Mouse (Mus musculus) cerebellum, postnatal 25 days (tissue): ENCODE results near the gene 1700016H13Rik.
A peak's percentile ranks its signal among the peaks of the same experiment; 100 is the strongest.

Experiments used
- DNase-seq, 2 experiments: peaks; one replicate each; pipeline ENCODE4 v3.0.0; 2021; ENCODE audit warnings: mixed read lengths in 2 of 2

Gene 1700016H13Rik

DNA sequence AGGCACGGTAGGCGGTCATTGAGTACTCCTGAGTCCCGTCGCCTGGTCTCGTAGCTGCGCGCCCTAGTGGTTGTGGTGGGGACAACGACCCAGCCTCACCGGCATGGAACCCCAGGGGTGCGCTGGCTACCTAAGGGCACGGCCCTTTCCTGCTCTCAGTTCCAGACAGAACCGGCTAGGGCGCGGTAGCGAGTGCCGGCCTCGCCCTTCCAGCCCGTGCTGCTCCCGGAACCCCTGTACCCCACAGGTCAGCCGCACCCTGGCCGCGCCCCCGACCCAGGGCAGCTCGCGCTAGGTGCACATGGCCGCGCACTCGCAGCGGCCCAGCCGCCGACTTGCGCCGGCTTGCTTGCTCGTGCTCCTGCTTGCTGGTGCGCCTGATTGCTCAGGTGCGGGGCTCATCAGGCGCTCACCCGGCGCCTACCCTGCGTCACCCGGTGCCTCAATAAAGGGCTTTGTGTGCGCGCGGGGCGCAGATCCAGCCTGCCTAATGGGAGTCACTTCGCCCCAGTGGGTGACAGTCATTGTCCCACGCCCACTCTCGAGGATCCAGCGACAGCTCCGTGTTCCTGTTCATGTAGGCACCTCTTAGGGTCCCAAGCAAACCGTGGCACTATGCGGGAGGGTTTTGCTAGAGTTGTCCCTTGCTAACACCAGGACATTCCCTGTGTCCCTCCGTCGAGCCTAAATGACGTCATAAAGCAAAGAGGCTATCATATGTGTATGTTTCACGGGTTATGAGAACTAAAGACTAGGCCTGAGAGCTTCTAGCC is at the start of gene 1700016H13Rik:
TSS of gene 1700016H13Rik (minus strand) at position 665 of the 773 bp plus-strand sequence.
- DNase-seq: peak; percentile 65 to 80

DNA sequence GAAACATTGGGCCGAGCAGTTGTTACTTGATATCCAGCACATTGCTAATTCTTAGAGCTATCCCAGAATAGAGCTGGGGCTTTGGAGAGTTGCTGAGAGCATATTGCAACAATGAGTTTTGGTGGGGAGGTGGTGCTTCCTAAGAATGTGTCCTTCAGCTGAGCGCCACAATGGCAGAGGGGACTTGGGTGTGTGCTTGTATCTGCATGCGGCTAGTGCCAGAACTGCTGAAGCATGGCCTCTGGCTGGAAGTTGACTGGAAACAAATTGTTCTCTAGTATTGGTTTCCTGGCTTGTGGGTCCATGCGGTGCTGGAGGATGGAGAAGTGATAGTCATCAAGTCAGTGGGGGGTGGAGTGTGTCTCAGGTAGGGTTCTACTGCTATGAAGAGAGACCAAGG is 49.5 kb upstream of the 1700016H13Rik start:
- no peak for DNase-seq

DNA sequence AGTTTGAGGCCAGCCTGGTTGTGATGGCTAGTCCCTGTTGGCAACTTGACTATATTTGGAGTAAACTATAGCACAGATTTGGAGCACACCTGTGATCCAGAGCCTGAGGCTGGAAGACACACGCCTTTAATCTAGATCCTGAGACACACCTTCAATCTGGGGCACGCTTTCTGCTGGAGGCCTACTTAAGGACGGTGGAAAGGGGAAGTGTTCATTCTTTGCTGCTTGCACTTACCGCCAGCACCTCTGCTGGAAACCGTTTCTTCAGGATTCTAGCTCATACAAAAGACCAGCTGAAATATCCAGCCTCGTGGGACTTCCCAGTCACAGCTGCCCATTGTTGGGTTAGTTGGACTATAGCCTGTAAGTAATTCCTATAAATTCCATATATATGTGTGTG is 46.7 kb upstream of the 1700016H13Rik start:
- DNase-seq: no peak

DNA sequence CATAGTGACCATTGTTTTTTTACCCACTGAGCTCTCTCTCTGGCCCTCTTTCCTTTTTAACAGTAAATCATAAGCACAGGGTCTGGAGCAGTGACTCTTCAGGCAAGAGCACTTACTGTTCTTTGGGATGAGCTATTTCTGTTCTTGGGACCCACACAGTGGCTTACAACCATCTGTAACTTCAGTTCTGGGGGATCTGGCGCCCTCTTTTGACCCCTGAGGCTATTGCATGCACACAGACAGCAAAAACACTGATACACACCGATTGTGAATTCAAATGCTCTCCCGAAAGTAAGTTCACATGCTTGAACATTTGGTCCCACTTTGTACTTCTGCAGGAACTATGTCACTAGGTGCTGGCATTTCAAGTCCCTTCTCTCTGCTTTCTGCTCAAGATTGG is 45.7 kb upstream of the 1700016H13Rik start:
- no peak for DNase-seq

DNA sequence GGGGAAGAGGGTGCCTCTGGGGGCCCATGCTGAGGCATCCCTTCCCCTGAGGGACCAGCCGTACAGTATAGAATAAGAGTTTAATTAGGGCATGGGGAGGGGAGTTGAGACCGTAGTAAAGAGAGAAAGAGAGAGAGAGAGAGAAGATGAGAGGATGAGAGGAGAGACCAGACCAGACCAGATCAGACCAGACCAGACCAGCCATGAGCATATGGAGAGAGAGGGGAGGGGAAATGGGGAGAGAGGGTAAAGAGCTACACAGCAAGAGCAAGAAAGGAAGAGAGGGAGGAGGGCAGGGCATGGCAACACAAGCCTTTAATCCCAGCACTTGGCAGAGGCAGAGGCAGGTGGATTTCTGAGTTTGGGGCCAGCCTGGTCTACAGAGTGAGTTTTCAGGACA is 44.9 kb upstream of the 1700016H13Rik start:
- DNase-seq: no peak

DNA sequence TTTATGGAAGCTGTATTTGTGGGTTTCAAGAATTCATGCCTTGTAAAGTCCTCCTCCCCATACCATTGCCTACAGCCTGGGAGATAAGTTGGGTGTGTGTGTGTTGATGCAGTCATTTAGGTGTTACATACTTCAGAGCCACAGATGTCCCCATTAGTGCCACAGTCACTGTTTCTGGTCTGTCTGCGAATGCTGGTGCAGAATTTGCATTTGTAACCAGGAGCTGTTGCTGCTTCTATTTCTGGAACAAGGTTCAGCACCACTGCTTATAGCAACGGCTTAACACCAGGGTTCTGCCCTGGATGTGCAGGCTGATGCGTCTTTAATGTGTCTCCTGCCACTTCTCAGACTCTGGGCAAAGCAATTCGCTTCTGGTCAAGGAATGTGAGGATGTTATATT is 43.7 kb upstream of the 1700016H13Rik start:
- no peak for DNase-seq

DNA sequence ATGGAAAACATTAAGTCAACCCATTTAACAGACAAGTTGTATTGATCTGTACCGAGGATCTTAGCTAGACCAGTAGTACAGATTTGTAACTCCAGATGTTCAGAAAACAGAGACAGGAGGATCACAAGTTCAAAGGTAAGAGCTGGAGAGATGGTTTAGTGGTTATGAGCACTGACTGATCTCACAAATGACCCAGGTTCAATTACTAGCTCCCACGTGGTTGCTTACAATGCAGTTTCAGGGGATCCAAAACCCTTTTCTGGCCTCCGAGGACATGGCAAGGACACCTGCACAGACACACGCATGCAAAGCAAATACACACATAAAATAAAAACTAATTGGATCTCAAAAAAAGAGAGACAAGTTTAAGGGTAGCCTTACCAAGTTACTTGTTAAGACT is 42.8 kb upstream of the 1700016H13Rik start:
- no peak for DNase-seq

DNA sequence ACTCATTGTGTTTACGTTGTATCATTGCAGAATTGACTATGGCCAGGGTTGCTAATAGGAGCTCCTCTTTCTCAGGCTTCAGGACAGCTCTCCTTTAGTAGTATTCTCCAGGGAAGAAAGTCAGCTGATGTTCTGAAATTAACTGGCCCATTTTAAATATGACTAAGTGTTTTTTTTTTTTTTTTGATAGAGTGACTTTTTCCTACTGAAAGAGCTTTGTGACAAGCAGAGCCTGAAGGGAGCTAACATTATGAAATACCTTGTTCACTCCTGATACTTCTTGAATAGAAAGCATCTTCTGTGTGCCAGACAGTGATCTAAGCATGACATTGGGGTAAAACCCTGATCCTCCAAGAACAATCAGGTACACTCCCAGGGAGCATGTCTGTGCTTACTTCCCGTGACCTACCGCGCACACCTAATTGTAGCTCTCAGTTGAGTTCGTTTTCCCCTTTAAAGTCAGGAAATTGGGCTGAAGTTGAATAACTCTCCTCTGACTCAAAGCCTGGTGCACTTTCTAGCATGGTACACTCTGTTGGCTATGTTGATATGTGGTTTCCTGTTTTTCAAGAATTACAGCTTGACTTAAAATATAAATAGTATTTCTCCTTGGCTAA is 42.2 kb upstream of the 1700016H13Rik start:
- DNase-seq: no peak

DNA sequence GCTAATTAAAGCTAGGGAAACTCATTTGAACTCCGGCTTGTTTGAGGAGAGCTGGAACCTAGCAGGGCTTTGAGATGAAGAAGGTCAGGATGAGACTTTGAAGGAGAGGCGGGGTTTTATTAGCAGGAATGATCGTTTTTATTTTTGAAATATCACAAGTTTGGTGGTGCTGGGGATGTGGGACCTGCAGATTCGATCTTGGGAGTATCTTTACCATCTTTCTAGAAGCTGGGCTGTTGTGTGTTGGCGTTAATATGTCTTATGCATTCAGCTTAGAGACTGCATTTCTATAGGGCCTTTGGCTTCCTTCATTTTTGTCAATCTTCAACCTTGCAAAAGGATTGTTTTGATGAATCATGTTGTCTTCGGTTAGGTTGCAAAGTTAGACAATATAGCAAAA is 38.3 kb upstream of the 1700016H13Rik start:
- no peak for DNase-seq

DNA sequence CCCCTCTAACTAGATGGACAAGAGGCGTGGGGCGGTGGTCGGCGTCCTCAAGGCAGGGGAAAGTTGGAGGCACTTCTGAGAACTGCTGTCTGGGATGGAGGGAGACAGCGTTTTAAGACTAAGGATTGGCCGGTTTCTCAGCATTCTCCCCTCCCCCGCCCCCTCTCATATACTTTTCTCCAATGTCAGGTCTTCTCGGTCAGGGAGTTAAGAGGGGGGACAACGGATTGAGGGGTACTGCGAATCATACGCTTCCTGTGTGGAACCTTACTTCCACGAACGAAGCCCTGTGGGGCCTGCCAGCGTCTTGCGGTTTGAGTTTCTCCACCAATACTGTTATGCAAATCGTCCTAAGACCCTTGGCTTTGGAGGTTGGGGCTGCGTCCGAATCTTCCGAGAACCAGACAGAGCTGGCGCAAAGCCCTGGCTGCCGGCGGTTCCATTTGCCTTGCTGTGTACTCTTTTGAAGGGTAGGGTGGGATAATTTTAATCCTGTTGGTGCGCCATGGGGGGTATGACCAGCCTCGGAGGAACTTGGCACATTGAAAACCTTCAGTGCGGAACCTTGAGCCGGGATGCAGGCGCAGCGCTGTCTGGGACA is 37.3 kb upstream of the 1700016H13Rik start:
- DNase-seq: peak; percentile 10 to 28

DNA sequence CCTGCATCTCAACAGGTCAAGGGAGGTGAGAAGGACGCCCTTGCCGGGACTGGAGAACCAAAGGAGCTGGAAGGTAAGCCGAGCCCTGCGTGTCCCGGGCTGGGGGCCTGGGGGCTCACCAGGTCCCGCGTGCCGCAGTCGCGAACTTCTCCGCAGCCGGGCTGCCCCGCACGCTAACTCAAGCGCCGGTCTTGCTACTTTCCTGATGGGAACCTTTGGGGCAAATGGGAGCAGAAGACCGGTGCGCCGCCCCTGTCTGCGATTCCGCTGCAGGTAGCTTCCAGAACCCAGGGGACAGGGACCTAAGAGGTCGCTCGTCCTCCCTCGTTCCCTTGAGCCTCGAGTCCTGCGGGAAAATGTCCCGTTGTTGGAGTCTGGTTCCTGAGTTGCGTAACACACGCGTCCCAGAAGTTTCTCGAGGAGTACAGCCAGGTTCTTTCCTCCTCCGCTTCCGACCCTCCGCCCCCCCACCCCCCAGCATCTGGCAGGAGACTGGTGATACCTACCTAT is 36.8 kb upstream of the 1700016H13Rik start:
- no peak for DNase-seq

DNA sequence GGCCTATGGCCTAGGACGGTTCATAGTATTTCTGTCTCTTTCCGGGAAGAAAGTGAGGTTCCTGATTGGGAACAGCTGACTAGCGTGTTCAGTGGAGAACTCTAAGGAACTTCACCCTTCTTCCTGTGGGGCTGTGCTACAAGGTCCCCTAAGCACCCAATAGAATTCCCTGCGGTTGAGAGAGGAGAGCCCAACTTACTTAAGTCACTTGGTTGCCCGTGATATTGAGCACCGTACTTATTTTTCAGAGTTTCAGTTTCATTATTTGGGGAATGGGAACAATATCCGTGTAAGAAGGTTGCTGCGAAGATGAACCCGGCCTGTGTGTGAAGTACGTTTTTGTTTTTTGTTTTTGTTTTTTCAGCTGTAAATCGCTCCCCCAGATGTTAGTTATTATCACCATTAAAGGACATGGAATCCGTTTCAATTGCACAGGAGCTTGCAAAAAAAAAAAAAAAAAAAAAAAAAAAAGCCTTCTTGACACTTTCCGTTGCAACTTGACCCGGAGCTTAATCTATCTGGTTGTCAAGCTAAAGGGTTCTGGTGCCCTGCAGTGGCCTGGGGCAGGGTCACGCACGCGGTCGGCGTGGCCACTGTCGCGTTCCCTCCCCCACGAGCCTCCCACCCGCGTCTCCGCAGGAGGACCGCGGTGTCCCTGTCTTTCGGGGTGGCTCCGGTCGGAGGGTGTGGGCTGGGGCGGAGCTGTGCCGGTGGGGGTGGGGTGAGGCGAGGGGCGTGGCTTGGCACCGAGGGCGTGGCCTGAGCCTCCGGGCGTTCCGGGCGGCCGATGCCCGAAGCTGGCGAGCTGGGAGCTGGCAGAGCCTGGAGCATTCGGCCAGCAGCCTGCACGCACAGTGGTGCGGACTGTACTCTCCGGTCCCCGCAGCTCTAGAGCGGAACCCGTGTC is 36.1 kb upstream of the 1700016H13Rik start, which contains the start of gene Aff1:
TSS of gene Aff1 (plus strand) at position 751 of the 907 bp plus-strand sequence.
- peak; percentile 74 to 86 for DNase-seq

DNA sequence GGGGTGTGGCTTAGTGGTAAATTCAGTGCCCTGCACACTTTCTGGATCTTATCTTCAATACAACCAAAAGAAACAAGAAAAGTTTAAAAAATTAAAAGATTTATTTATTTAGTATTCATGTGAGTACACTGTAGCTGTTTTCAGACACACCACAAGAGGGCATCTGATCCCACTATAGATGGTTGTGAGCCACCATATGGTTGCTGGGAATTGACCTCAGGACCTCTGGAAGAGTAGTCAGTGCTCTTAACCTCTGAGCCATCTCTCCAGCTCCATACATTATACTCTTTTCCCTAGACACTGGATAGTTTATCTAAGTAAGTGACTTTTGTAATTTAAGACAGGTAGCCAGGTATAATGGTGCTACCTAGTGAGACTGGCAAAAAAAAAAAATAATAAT is 35.4 kb upstream of the 1700016H13Rik start:
- no peak for DNase-seq

DNA sequence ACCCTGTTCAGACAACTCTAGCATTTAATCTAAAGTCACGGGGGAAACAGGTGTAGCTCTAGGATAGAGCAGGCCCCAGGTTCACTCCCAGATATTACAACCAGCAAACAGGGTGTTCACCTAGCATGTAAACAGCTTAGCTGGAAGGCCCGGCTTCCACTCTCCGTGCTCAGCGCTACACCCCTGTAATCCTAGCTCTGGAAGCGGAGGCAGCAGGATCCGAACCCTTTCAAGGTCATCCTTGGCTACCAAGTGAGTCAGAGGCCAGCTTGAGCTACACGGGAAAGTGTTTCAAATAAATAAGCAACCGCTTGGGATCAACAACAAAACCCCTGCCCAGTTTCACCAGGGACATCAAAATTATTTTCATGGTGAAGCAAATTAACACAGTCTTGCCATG is 34.4 kb upstream of the 1700016H13Rik start:
- no peak for DNase-seq

DNA sequence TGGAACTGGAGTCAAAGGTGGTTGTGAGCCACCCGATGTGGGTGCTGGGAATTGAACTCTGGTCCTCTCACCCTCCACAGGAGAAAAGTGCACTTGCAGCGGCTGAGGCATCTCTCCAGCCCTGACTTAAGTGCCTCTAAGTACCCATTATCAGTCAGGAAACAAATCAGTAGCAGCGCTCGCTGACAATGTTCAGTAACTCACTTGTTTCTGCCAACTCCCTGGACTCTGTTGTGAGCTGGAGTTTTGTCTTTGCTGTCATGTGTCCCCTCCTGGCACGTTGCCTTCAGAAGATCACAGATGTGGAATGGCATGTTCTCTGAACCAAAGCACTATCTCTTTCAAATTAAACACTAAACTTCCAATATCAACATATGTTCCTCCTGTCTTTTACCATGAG is 33.8 kb upstream of the 1700016H13Rik start:
- no peak for DNase-seq

DNA sequence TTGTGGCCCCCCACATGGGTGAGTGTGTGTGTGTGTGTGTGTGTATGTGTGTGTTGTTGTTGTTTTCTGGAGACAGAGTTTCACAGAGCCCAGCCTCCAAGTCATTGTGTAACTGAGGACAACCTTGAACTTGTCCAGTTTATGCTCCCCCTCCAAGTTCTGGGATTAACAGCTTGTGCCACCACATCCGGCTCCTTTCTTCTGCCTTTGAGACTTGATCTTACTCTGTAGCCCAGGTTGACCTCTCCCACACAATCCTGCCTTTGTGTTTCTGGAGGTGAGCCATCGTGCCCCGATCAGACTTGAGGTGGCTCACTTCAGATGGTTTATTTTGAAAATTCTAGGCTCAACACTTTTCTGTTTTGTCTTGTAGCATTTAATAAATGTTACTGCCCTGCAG is 26.0 kb upstream of the 1700016H13Rik start:
- DNase-seq: no peak

DNA sequence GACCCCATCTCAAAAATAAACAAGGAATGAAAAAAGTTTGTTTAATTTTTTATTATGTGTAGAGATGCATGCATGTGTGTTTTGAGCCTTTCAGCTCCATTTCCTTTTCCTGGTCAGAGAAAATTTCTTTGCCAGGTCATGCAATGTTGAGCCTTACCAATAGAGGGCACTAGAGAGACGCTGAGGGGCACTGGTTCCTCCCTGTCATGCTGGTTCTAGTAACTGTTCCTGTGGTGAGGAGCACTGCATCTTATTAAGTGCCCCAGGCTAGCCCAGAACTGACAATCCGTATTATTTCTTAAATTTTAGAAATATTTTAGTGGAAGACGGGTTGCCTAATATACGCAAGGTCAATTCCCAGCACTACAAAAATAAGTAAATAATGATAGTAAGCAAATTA is 24.6 kb upstream of the 1700016H13Rik start:
- peak; percentile 61 to 82 for DNase-seq

DNA sequence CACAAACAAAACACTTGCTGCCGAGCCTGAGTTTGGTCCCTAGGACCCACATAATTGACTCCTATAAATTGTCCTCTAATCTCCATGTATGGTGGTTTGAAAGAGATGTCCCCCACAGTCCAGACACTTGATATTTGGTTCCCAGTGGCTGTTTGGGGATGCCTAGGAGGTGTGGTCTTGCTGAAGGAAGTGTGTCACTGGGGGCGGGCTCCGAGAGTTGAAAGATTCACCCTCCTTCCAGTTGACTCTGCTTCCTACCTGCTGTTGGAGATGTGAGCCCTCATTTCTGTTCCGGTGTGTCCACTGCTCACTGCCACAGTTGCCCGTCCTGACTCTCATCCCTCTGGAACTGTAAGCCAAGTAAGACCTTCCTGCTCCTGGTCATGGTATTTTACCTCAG is 23.2 kb upstream of the 1700016H13Rik start:
- DNase-seq: no peak

DNA sequence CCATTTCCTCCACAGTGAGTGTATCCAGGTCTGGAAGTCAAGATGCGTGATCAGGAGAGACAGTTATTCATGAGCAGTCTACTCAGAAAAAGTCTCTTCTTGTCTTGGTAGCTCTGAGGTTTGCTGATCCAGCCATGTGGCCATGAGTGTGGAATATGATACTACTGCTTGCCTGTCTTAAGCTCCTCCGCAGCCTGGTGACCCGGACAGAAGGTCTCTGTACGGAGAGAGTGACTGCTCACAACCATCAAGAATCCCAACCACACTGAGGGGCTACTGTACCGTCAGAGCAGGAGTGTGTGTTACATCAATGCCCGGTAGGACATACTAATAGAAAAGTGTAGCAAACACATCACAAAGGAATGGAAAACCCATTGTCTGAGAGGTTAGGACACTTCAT is 22.1 kb upstream of the 1700016H13Rik start:
- no peak for DNase-seq

DNA sequence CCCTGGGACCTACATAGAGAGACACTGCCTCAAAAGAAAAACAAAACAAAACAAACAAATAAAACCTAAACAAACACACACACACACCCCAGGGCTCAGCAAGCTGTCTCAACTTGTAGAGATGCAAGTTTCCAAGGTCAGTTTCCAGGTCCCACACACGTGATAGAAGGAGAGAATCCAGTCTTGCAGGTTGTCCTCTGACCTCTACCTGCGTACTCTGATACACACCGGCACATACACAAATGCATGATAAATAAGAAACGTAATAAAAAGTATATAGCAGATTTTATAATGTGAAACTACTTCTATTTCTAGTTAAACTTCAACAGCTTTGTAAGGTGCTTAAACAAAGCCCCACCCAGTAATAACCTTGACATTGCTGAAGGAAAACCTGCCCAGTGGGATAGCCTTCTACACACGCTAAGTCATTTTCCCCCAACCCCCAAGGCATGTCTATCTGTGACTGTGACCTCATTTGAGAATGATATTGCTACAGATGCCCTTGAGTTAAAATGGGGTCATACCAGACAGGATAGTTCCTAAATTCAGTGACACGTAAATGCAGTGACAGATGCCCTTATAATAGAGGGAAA is 20.6 kb upstream of the 1700016H13Rik start:
- no peak for DNase-seq

DNA sequence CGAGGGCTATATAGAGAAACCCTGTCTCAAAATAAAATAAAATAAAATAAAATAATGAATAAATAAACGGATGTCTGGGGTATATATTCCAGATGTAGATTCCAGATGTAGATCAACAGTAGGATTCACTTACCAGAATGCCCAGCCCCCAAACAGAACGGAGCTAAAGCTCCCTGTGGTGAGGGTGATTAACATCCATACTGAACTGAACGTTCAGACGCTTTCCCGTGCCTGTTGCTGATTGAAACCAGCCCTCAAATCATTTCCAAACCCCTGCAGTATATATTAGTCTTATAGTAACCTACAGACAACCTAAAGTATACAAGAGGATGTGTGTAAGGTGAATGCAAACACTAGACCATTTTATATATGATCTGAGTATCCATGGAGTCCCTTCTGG is 18.7 kb upstream of the 1700016H13Rik start:
- DNase-seq: no peak

DNA sequence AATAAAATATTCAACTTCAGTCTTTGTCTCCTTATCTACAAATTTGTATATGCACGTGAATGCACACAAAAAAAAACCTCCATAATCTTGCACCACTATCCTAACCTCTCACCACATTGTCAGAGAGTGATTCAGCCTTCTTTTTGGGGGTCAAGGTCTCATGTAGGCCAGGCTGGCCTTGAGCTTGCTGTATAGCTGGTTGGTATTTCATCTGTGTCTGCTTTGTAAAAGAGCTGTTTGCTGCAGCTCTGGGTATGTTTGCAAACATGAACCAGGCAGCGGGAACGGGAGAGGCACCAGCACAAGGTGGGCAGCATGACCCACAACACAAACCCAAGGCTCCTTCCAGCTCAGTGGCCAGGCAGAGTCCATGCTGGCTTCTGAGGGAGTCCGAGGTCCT is 17.8 kb upstream of the 1700016H13Rik start:
- no peak for DNase-seq
